Mouse (Mus musculus) limb, embryonic 15.5 days (tissue): ENCODE measurements around the gene Tmbim6. TPM values are rescaled to one million over a fixed set of nuclear protein-coding genes. Genes with fewer than 3 reads are reported as not detected.

ENCODE experiments used
- ATAC-seq: fragments of 200-750 bp; cut with Nextera tagmentation; 2 replicates; pipeline ENCODE4 v1.8.0; 2017; ENCODE audit warnings: low read depth, moderate TSS enrichment; ENCODE audit not compliant: insufficient number of reproducible peaks, low FRiP score, low TSS enrichment
- H3K27ac ChIP-seq: fragments of 300-500 bp; sonication (generic); 2 replicates; pipeline ENCODE4 v1.5.1; 2015; ENCODE audit warnings: moderate library complexity, mild to moderate bottlenecking, inconsistent platforms
- H3K27me3 ChIP-seq: fragments of 300-500 bp; sonication (generic); 2 replicates; pipeline ENCODE4 v1.6.1; 2015; ENCODE audit warnings: inconsistent platforms
- H3K36me3 ChIP-seq: fragments of 300-500 bp; sonication (generic); 2 replicates; pipeline ENCODE4 v1.6.1; 2015; ENCODE audit warnings: inconsistent platforms
- H3K4me1 ChIP-seq: fragments of 300-500 bp; sonication (generic); 2 replicates; pipeline ENCODE4 v1.6.1; 2015; ENCODE audit warnings: inconsistent platforms
- H3K4me2 ChIP-seq: fragments of 300-500 bp; sonication (generic); 2 replicates; pipeline ENCODE4 v1.6.1; 2015; ENCODE audit warnings: mild to moderate bottlenecking, inconsistent platforms
- H3K4me3 ChIP-seq: fragments of 300-500 bp; sonication (generic); 2 replicates; pipeline ENCODE4 v1.5.1; 2015; ENCODE audit warnings: mild to moderate bottlenecking, inconsistent platforms
- H3K9ac ChIP-seq: fragments of 300-500 bp; sonication (generic); 2 replicates; pipeline ENCODE4 v1.6.1; 2015; ENCODE audit warnings: inconsistent platforms
- H3K9me3 ChIP-seq: fragments of 300-500 bp; sonication (generic); 2 replicates; pipeline ENCODE4 v1.6.1; 2016; ENCODE audit warnings: inconsistent platforms
- WGBS: fragments of 180-500 bp; shearing (Covaris S2); methylation state at CpG from one replicate; pipeline ENCODE4 v1.1.7; 2015; 5-methylcytosine and 5-hydroxymethylcytosine counted together
- polyA plus RNA-seq: library from polyadenylated mRNA; unstranded; fragments of >200 nt; fragmentation: Nextera tagmentation; extraction: Ambion mirVana; gene quantifications from 2 replicates; pipeline ENCODE4 v1.2.1, GENCODE M21; 2015

Tmbim6 gene
- polyA plus RNA-seq, 1 experiment from 2014 or later = 327 TPM

DNA sequence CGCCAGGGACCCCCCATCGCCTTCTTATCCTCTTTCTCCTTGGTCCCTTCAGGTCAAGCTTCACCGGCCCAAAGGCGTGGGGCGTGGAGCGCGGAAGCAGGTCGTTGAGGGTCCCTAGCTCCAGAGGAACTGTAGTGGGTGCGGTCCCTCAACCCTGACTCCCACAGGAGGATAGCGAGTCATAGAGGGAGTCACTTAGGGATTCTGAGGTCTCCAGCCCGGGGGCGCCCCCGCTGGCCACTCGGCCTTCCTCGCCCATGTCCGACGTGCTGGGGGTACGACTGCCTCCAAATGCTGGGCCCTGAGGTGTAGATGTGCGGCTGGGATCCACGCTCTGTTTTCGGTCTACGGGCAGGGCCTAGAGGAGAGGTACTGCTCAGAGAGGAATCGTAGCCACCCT, 29.9 kb downstream of the Tmbim6 start:
- H3K4me1 ChIP-seq = peaks cover 46% of the 10 kb centered on the region
- no peaks in the 10 kb centered on the region for H3K9me3 ChIP-seq
- WGBS = 93% methylated on average over 23 of the region's 23 CpGs
- peaks cover 60% of the 10 kb centered on the region for H3K36me3 ChIP-seq
- H3K27me3 ChIP-seq = no peaks in the 10 kb centered on the region
- no peak overlapping the region for H3K4me2 ChIP-seq
- 0 out of 2 replicates have a peak overlapping the region, but pooled peaks have one; percentile 38 for H3K27ac ChIP-seq
- no peak overlapping the region for H3K9ac ChIP-seq
- no peak for ATAC-seq
- H3K4me3 ChIP-seq = no peak overlapping the region

DNA sequence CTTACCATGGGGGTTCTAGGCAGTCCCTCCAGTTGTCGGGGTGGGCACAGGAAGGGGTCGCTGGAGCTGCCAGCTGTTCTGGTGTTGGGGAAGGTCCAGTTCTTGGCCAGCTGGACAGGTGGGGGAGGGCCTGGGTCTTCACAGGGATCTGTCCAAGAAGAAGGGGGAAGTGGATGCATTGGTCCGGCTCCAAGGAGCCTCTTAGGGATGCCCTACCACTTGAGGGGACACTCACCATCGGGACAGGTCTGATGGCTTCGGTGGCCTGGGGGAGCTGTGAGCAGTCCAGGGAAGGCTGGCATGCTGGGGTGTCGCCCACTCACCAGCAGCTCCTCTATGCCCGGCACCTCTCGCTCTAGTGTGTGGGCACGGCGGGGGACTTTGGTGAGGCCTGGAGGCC, 30.4 kb downstream of the Tmbim6 start:
- Histone ChIP-seq H3K9me3 (no peaks in the 10 kb centered on the region), H3K9ac (no peak overlapping the region), H3K27ac (peak overlapping the region; percentile 11; the same call in 1 of the 2 replicates), H3K36me3 (peaks cover 66% of the 10 kb centered on the region), H3K4me3 (no peak overlapping the region), H3K4me1 (peaks cover 43% of the 10 kb centered on the region), H3K27me3 (no peaks in the 10 kb centered on the region), H3K4me2 (no peak overlapping the region)
- 93% methylated on average over 10 of the region's 10 CpGs for WGBS
- ATAC-seq = no peak

DNA sequence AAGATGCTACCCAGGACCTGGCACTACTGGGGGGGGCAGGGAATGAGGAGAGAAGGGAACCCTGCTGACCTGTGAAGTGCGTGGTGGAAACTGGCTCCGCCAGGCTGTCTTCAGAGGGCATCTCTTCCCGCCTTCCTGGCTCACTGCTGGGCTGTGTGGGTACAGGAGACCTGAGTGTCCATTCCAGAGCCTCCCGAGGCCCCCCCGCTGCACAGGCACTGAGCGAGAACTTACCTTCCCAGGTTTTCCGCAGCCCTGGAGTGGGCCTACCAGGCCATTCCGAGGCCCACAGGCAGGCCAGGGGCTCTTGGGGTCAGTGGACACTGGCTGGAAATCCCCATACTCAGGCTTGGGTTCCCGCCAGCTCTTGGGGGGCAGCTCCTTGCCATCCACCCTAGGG, 31.2 kb downstream of the Tmbim6 start:
- 93% methylated on average over 9 of the region's 9 CpGs for WGBS

DNA sequence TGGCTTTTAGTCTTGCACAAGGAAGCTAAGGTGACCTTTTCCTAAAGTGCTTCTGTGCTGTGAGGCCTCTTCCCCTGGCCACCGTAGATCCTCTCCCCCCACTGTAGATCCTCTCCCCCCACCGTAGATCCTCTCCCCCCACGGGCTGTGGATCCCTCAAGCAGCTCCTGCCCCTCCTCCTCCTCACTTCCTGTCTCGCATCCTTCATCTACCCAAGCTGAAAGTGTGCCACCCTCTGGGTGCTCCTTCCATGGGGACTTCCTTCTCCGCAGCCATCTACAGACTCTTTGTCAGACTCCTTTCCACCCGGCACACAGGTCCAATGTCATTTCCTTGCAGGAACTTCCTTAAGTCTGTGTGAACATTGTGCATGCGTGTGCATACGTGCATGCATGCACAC, 37.7 kb downstream of the Tmbim6 start:
- Histone ChIP-seq H3K36me3 (peaks cover 70% of the 10 kb centered on the region), H3K27me3 (no peaks in the 10 kb centered on the region), H3K27ac (peak overlapping the region; percentile 75), H3K4me3 (no peak overlapping the region), H3K4me1 (peaks cover 50% of the 10 kb centered on the region), H3K9me3 (no peaks in the 10 kb centered on the region), H3K9ac (no peak overlapping the region), H3K4me2 (no peak overlapping the region)
- ATAC-seq = no peak
- 86% methylated on average over 8 of the region's 8 CpGs for WGBS

More for the DNA sequence above, 31.2 kb downstream of the Tmbim6 start:
- H3K9me3 ChIP-seq = no peaks in the 10 kb centered on the region
- H3K4me2 ChIP-seq = no peak overlapping the region
- no peak overlapping the region; the same call in 1 of the 2 replicates for H3K27ac ChIP-seq
- H3K36me3 ChIP-seq = peaks cover 71% of the 10 kb centered on the region
- no peaks in the 10 kb centered on the region for H3K27me3 ChIP-seq
- H3K4me3 ChIP-seq = no peak overlapping the region
- no peak overlapping the region for H3K9ac ChIP-seq
- H3K4me1 ChIP-seq = peaks cover 41% of the 10 kb centered on the region
- no peak for ATAC-seq

DNA sequence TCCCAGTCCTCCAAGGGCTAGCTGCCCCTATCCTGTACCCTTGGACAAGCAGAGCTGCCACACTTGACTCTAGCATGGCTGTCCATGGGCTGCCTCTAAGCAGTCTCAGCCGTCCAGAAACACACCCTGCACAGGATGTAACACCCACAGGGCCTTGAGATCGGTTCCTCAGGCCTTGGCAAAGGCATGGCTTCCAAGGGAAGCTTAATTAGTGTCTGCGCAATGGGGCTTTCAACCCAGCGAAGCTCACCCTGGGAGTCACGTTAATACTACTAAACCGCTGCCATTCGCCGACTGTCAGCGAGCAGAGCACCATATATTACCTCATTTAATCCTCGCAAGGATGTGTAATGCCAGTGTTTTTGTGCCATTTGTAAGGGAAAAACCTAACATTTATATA, 38.4 kb downstream of the Tmbim6 start:
- Histone ChIP-seq H3K9me3 (no peaks in the 10 kb centered on the region), H3K4me3 (no peak overlapping the region), H3K36me3 (peaks cover 63% of the 10 kb centered on the region), H3K4me2 (no peak overlapping the region), H3K27me3 (no peaks in the 10 kb centered on the region), H3K9ac (no peak overlapping the region), H3K27ac (peak overlapping the region; percentile 75), H3K4me1 (peaks cover 52% of the 10 kb centered on the region)
- ATAC-seq = no peak
- WGBS = 67% methylated on average over 10 of the region's 10 CpGs

DNA sequence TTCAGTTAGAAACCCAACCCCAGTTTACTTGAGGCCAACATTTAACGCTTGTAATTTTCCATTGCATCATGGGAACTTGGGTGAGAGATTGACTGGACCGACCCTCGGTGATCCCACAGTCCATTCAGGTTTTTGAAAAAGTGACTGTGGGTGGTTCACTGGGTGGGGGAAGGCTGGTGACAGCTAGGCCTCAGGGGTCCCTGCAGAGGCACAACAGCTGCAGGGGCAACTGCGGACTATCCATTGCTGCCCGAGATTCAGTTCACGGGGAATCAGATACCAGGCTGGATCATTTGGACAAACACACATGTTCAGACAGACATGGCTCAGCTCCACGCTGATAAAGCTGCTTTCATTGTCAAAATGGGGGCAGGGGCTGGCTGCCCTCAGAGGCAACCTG, 38.8 kb downstream of the Tmbim6 start:
- peaks cover 56% of the 10 kb centered on the region for H3K4me1 ChIP-seq
- H3K27me3 ChIP-seq = no peaks in the 10 kb centered on the region
- no peak overlapping the region for H3K4me3 ChIP-seq
- no peak for ATAC-seq
- 68% methylated on average over 7 of the region's 7 CpGs for WGBS
- H3K36me3 ChIP-seq = peaks cover 59% of the 10 kb centered on the region
- H3K4me2 ChIP-seq = no peak overlapping the region
- H3K9ac ChIP-seq = no peak overlapping the region
- H3K27ac ChIP-seq = peak overlapping the region; percentile 48
- no peaks in the 10 kb centered on the region for H3K9me3 ChIP-seq

DNA sequence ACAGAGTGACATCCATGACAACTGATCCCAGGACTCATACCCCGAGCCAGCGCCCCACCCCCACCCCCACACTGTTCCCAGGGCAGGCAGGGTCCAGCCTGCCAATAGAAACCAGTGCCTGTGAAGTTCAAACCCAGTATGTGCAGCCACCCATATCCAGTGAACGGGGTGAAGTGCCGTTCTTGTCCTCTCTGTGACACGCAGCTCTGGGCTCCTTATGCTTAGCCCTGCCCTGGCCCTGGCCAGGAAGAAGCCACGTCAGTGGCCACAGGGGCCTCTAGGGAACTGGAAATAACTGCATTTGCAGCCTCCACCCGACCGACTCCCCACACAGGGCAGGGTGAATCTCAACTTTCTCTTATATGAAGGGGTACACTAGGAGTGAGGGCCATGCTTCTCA, 39.3 kb downstream of the Tmbim6 start:
- H3K27ac ChIP-seq = peak overlapping the region; percentile 48
- 78% methylated on average over 8 of the region's 8 CpGs for WGBS

DNA sequence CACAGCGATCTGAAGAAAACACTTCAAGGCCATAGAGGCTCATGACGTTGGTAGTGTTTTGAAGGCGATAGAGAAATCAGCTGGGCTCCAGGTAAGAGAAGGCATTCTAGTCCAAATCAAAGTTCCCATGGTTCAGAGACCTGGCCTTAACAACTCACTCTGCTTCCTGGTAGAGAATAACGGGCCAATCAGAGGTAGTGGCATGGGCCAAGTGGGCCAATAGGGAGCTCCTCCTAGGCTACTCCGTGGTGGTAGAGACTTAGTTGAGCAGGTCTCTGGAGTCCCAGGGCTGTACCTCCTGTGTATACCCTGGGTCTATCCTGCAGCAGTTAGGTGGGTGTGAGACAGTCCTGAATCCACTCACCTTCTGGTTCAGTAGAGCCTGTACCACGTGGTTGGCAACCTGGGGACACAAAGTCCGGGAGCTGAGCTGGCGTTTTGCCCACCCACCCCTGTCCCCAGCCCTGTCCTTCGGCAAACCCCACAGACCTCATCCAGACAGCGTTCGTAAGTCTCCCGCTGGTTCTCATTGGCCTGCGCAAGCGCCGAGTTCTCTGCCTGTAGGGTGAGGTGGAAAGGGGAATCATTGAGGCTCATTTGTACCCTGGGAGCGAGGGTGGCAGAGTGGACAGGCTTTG, 40.5 kb downstream of the Tmbim6 start:
- Histone ChIP-seq H3K36me3 (peaks cover 42% of the 10 kb centered on the region), H3K4me1 (peaks cover 68% of the 10 kb centered on the region), H3K4me3 (no peak overlapping the region), H3K27me3 (no peaks in the 10 kb centered on the region), H3K9ac (no peak overlapping the region), H3K9me3 (no peaks in the 10 kb centered on the region), H3K27ac (no peak overlapping the region), H3K4me2 (no peak overlapping the region)
- WGBS = 90% methylated on average over 16 of the region's 16 CpGs
- no peak for ATAC-seq

More for the DNA sequence above, 39.3 kb downstream of the Tmbim6 start:
- no peak for ATAC-seq
- Histone ChIP-seq H3K9ac (no peak overlapping the region), H3K4me2 (no peak overlapping the region), H3K4me3 (no peak overlapping the region), H3K36me3 (peaks cover 54% of the 10 kb centered on the region), H3K4me1 (peaks cover 61% of the 10 kb centered on the region), H3K9me3 (no peaks in the 10 kb centered on the region), H3K27me3 (no peaks in the 10 kb centered on the region)

DNA sequence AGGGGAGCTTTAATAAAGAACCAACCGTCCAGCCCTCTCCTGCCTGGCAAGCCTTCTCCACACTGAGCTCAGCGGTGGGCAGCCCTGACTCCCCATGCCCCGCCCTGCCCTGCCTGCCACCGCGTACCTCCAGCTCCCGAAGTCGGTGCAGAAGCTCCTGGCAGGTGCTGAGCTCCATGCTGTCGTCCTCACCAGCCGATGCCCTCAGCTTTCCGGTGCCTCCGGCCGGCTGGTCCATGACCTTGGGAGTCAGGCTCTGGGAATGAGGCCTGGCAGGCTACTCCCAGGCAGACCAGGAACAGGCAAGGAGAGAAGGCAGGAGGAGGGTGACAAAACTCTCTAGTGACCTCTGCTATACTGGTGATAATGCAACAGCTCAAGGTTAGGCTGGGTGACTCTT, 41.2 kb downstream of the Tmbim6 start:
- no peaks in the 10 kb centered on the region for H3K9me3 ChIP-seq
- ATAC-seq = no peak
- peaks cover 38% of the 10 kb centered on the region for H3K36me3 ChIP-seq
- no peak overlapping the region for H3K4me2 ChIP-seq
- no peak overlapping the region for H3K9ac ChIP-seq
- 81% methylated on average over 12 of the region's 12 CpGs for WGBS
- peaks cover 75% of the 10 kb centered on the region for H3K4me1 ChIP-seq
- H3K27me3 ChIP-seq = no peaks in the 10 kb centered on the region
- H3K27ac ChIP-seq = no peak overlapping the region
- no peak overlapping the region for H3K4me3 ChIP-seq

DNA sequence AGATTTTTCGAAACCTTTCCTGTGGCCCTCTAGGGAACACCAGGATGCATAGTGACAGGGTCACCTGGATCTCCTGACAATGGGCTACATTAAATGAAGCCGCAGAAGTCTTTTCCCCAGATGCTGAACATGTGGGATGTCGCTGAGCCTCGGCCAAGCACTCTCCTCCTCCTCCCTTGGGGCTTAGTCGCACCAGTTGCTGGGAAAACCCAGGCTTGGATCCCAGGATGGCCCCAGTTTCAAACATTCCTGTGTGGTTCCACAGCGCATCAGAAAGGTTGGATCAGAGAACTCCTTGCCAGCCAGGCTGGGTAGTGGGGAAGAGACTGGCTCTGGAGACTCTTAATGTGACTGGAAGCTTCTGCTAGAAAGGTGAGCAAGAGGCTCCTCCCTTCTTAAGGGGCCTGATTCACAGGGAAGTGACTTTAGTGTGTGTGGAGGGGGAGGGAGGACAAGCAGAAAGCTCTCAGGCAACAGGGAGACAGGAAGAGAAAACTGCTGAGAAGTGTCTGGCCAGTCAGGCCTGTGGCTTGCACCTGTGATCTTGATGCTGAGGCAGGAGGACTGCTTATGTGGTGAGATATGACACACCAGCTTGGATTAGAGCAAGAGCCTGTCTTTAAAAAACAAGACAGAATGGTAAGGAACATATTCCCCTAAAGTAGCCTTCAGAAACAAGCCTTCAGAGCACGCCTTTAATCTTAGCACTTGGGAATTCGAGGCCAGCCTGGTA, 46.5 kb downstream of the Tmbim6 start:
- Histone ChIP-seq H3K4me3 (no peak overlapping the region), H3K36me3 (peaks cover 5% of the 10 kb centered on the region; the same call in 1 of the 2 replicates), H3K9ac (no peak overlapping the region), H3K9me3 (no peaks in the 10 kb centered on the region), H3K4me1 (peaks cover 75% of the 10 kb centered on the region), H3K4me2 (no peak overlapping the region), H3K27me3 (no peaks in the 10 kb centered on the region), H3K27ac (peak overlapping the region; percentile 47; the same call in 1 of the 2 replicates)
- ATAC-seq = no peak
- WGBS = 62% methylated on average over 8 of the region's 8 CpGs

DNA sequence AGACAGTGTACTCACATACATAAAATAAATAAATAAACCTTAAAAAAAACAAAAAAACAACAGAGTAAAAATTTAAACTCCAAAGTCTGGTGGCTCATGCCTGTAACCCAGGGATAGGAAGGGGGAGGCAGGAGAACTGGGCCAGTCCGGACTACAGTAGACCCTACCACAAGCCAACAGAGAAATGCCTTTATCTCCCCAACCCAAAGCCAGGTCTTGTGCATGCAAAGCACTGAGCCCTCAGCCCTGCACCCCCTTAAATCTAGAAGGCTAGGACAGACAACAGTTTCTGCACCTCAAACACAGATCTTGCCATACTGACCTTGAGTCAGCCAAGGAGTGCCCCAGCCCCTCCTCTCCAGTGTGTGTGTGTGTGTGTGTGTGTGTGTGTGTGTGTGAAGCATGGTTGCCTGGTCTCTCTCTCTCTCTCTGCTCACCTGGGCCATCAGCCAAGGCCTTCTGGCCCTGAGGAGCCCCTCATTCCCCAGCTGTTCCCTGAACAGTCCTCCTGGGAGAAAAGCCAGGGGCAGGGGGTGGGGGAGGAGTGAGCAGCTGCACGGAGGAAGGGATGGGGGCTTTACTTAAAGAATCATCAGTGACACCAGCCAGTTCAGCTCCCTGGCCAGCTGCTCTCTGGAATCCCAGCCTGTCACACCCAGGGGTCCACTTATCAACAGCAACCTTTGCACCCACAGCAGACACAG, 47.6 kb downstream of the Tmbim6 start:
- Histone ChIP-seq H3K36me3 (0 out of 2 replicates have a peak, but pooled peaks cover 9% of the 10 kb centered on the region), H3K4me2 (no peak overlapping the region), H3K27ac (peak overlapping the region; percentile 92), H3K9me3 (no peaks in the 10 kb centered on the region), H3K4me1 (peaks cover 66% of the 10 kb centered on the region), H3K4me3 (no peak overlapping the region), H3K27me3 (no peaks in the 10 kb centered on the region), H3K9ac (no peak overlapping the region)
- WGBS = 37% methylated on average over 2 of the region's 2 CpGs
- ATAC-seq = peak; percentile 80
